Mouse (Mus musculus): ENCODE results near the gene Mipol1. TPM values are rescaled to one million over a fixed set of nuclear protein-coding genes. Genes with fewer than 3 reads are reported as not detected.

The Mipol1 gene
- total RNA-seq, 2 experiments from 2014 or later = 5.0 to 6.9 TPM

GRCm38 (mm10) chr12:57528335-57528734 is 298.1 kb downstream of the Mipol1 start:
- DNase-seq = no peak

GRCm38 (mm10) chr12:57530474-57530873 is 300.2 kb downstream of the Mipol1 start:
- DNase-seq = no peak

- DNase-seq = no peak
Measured at GRCm38 (mm10) chr12:57534517-57534878, 304.3 kb downstream of the Mipol1 start.

- DNase-seq = no peak
Measured at GRCm38 (mm10) chr12:57534879-57535611, 304.8 kb downstream of the Mipol1 start.

- DNase-seq = no peak
Measured at GRCm38 (mm10) chr12:57536056-57536908, 306.1 kb downstream of the Mipol1 start.

- DNase-seq = no peak
Measured at GRCm38 (mm10) chr12:57536909-57537670, 306.9 kb downstream of the Mipol1 start.

- no peak for DNase-seq
Measured at GRCm38 (mm10) chr12:57537791-57538587, 307.8 kb downstream of the Mipol1 start.

GRCm38 (mm10) chr12:57538588-57539550 is 308.6 kb downstream of the Mipol1 start:
- DNase-seq = peak; percentile 22

GRCm38 (mm10) chr12:57539551-57539985 is 309.3 kb downstream of the Mipol1 start:
- no peak for DNase-seq

- DNase-seq = no peak
Measured at GRCm38 (mm10) chr12:57541118-57541517, 310.9 kb downstream of the Mipol1 start.

- DNase-seq = peak; percentile 31
Measured at GRCm38 (mm10) chr12:57541931-57542745, 311.9 kb downstream of the Mipol1 start.

- no peak for DNase-seq
Measured at GRCm38 (mm10) chr12:57542746-57543626, 312.8 kb downstream of the Mipol1 start.

GRCm38 (mm10) chr12:57543627-57543991 is 313.4 kb downstream of the Mipol1 start:
- DNase-seq = peak; percentile 11

GRCm38 (mm10) chr12:57544641-57545370 is 314.6 kb downstream of the Mipol1 start:
- DNase-seq = peak; percentile 60

- peak; percentile 19 for DNase-seq
Measured at GRCm38 (mm10) chr12:57545371-57546241, 315.4 kb downstream of the Mipol1 start.

Measured in gastrocnemius, postnatal 10 days (tissue).